Mouse (Mus musculus): ENCODE data around the gene Ubn2.

DNA sequence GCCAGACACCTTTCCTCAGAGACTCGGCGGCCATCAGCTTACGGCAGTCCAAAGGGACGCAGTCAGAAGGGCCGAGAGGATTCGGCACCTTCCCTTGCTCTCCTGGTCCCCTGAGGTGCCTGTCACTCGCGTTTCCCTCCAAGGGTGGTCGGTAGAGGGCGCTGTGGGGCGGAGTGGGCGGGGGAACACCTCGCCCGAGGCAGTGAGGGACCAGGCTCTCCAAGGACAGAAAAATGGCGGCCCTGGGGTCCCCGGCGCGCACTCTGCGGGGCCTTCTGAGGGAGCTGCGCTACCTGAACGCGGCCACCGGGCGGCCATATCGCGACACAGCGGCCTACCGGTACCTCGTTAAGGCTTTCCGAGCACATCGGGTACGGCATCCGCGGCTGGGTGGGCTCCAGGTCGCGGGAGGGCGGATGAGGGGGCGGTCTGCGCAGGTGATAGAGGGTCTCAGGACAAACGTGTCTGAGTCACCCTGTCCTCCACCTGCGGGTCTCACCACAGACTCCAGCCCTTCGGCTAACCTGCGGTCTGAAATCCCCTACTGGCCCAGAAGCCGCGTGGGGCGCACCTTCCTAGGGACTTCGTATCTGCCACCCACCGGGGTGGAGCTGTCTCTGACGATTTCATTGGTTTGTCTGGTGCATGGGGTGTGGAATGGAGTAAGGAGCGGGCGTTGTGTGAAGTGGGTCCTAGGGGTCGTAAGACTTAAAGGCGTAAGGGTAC lies 101.1 kb downstream of the Ubn2 start:
- TF ChIP-seq GATA1 (IDR thresholded peaks at IDR 0.05; ENCODE audit: borderline replicate concordance, low read length) = no peak
- no peak for TF ChIP-seq FLI1 (IDR thresholded peaks at IDR 0.05; ENCODE audit: low read length)
